Mouse (Mus musculus) lung, embryonic 14.5 days (tissue): ENCODE data around the gene Defb13. TPM values are rescaled to one million over a fixed set of nuclear protein-coding genes. Genes with fewer than 3 reads are reported as not detected.

Experiments used
- ATAC-seq: fragments of 200-750 bp; cut with Nextera tagmentation; 2 replicates; pipeline ENCODE4 v1.8.0; 2017; ENCODE audit warnings: mild to moderate bottlenecking, moderate TSS enrichment, moderate library complexity; ENCODE audit not compliant: insufficient read depth
- DNase-seq: peaks from one replicate; pipeline ENCODE4 v3.0.0-alpha.2; 2015
- H3K27ac ChIP-seq: fragments of 300-500 bp; sonication (generic); 2 replicates; pipeline ENCODE4 v1.5.1; 2014; ENCODE audit warnings: low read depth, mild to moderate bottlenecking, moderate library complexity
- H3K27me3 ChIP-seq: fragments of 300-500 bp; sonication (generic); 2 replicates; pipeline ENCODE4 v1.6.1; 2014; ENCODE audit warnings: low read length, control low read depth; ENCODE audit not compliant: insufficient read depth
- H3K36me3 ChIP-seq: fragments of 300-500 bp; sonication (generic); 2 replicates; pipeline ENCODE4 v1.6.1; 2014; ENCODE audit warnings: control low read depth; ENCODE audit not compliant: insufficient read depth
- H3K4me1 ChIP-seq: fragments of 300-500 bp; sonication (generic); 2 replicates; pipeline ENCODE4 v1.6.1; 2014; ENCODE audit warnings: antibody characterized with exemption, control low read depth; ENCODE audit not compliant: insufficient read depth
- H3K4me2 ChIP-seq: fragments of 300-500 bp; sonication (generic); 2 replicates; pipeline ENCODE4 v1.6.1; 2014; ENCODE audit warnings: mild to moderate bottlenecking
- H3K4me3 ChIP-seq: fragments of 300-500 bp; sonication (generic); 2 replicates; pipeline ENCODE4 v1.5.1; 2014; ENCODE audit warnings: low read depth, low read length
- H3K9ac ChIP-seq: fragments of 300-500 bp; sonication (generic); 2 replicates; pipeline ENCODE4 v1.6.1; 2014
- H3K9me3 ChIP-seq: fragments of 300-500 bp; sonication (generic); 2 replicates; pipeline ENCODE4 v1.6.1; 2016; ENCODE audit warnings: low read depth, low read length, control low read depth
- CTCF ChIP-seq: IDR thresholded peaks from 2 replicates; pipeline ENCODE4 v1.5.1; 2016; ENCODE audit warnings: antibody characterized with exemption, low read depth
- WGBS: fragments of 180-500 bp; shearing (Covaris S2); extraction: QIAGEN DNeasy Blood & Tissue Kit; methylation state at CpG from one replicate; pipeline ENCODE4 v1.1.7; 2014; 5-methylcytosine and 5-hydroxymethylcytosine counted together
- polyA plus RNA-seq: library from polyadenylated mRNA; unstranded; fragments of >200 nt; fragmentation: Nextera tagmentation; extraction: Ambion mirVana; gene quantifications from 2 replicates; pipeline ENCODE4 v1.2.1, GENCODE M21; 2014

Gene Defb13
- polyA plus RNA-seq, 1 experiment from 2014 or later = not detected

GRCm38 (mm10) chr8:21981664-21982337, 35.2 kb downstream of the Defb13 start:
- Histone ChIP-seq H3K4me3 (no peak overlapping the region), H3K27me3 (no peaks in the 10 kb centered on the region), H3K9ac (no peak overlapping the region), H3K27ac (no peak overlapping the region), H3K4me2 (no peak overlapping the region), H3K9me3 (no peaks in the 10 kb centered on the region), H3K4me1 (no peaks in the 10 kb centered on the region), H3K36me3 (no peaks in the 10 kb centered on the region)
- TF ChIP-seq CTCF = peak; percentile 23; the same call in 1 of the 2 replicates
- DNase-seq (peak; percentile 28), ATAC-seq (no peak)
- WGBS = 63% methylated on average over 8 of the region's 8 CpGs

GRCm38 (mm10) chr8:21992184-21992583, 45.6 kb downstream of the Defb13 start:
- 21% methylated on average over 6 of the region's 6 CpGs for WGBS
- no peak overlapping the region for H3K9ac ChIP-seq
- H3K4me3 ChIP-seq = no peak overlapping the region
- no peak overlapping the region for H3K4me2 ChIP-seq
- no peak overlapping the region for H3K27ac ChIP-seq
- no peaks in the 10 kb centered on the region for H3K9me3 ChIP-seq
- no peaks in the 10 kb centered on the region for H3K4me1 ChIP-seq
- DNase-seq (peak; percentile 72), ATAC-seq (peak; percentile 74)
- H3K36me3 ChIP-seq = no peaks in the 10 kb centered on the region
- TF ChIP-seq CTCF = peak; percentile 77
- H3K27me3 ChIP-seq = no peaks in the 10 kb centered on the region

- 42% methylated on average over 3 of the region's 3 CpGs for WGBS
- H3K27ac ChIP-seq = no peak overlapping the region
- H3K27me3 ChIP-seq = no peaks in the 10 kb centered on the region
- ATAC-seq (no peak), DNase-seq (peak; percentile 71)
- no peak for TF ChIP-seq CTCF
- no peak overlapping the region for H3K4me3 ChIP-seq
- no peak overlapping the region for H3K4me2 ChIP-seq
- no peaks in the 10 kb centered on the region for H3K4me1 ChIP-seq
- no peaks in the 10 kb centered on the region for H3K36me3 ChIP-seq
- no peak overlapping the region for H3K9ac ChIP-seq
- H3K9me3 ChIP-seq = no peaks in the 10 kb centered on the region
Observed at GRCm38 (mm10) chr8:21995181-21995580, 48.6 kb downstream of the Defb13 start.

Other genes with a start within 250 kb of the Defb13 start
- gene AY761184, start 243.1 kb upstream of the Defb13 start, polyA plus RNA-seq = not detected in 2 replicates
- gene Defa24, start 212.3 kb upstream of the Defb13 start, polyA plus RNA-seq = not detected in 2 replicates
- not detected in 2 replicates for gene Defb50, start 123.2 kb upstream of the Defb13 start, polyA plus RNA-seq
- not detected in 2 replicates for gene Defb2, start 106.8 kb upstream of the Defb13 start, polyA plus RNA-seq
- gene Defb10, start 87.9 kb upstream of the Defb13 start, polyA plus RNA-seq = not detected in 2 replicates
- not detected in 2 replicates for gene Defb9, start 61.3 kb upstream of the Defb13 start, polyA plus RNA-seq
- gene Defb11, start 40.4 kb upstream of the Defb13 start, polyA plus RNA-seq = not detected in 2 replicates
- not detected in 2 replicates for gene Defb15, start 14.1 kb upstream of the Defb13 start, polyA plus RNA-seq
- gene Defb35, start 8.4 kb upstream of the Defb13 start, polyA plus RNA-seq = not detected in 2 replicates
- gene Fam90a1a, start 12.0 kb downstream of the Defb13 start, polyA plus RNA-seq = not detected in 2 replicates
- gene Ccdc70, start 23.0 kb downstream of the Defb13 start, polyA plus RNA-seq = not detected in 2 replicates
- gene Atp7b, start 113.5 kb downstream of the Defb13 start, polyA plus RNA-seq = 1.9 and 2.2 TPM in 2 replicates
- gene Alg11, start 114.0 kb downstream of the Defb13 start, polyA plus RNA-seq = 27.6 and 34.4 TPM in 2 replicates
- 0.26 and 0.27 TPM in 2 replicates for gene Nek5, start 178.3 kb downstream of the Defb13 start, polyA plus RNA-seq
- gene Nek3, start 219.7 kb downstream of the Defb13 start, polyA plus RNA-seq = 5.9 and 6.3 TPM in 2 replicates
- 65.5 and 68.2 TPM in 2 replicates for gene Ckap2, start 239.1 kb downstream of the Defb13 start, polyA plus RNA-seq
- gene Vps36, start 246.0 kb downstream of the Defb13 start, polyA plus RNA-seq = 52.1 and 55.6 TPM in 2 replicates